Mouse (Mus musculus) frontal cortex, postnatal 14 days (tissue): Measurements from ENCODE around the gene Rims4.

Experiments
- DNase-seq, 2 experiments: peaks; one replicate each; pipeline ENCODE4 v3.0.0; 2022; ENCODE audit warnings: low spot score in 2 of 2

The Rims4 gene

GRCm38 (mm10) chr2:163918317-163919258 is at the start of gene Rims4:
Gene Rims4 (minus strand): TSS chr2:163918683.
- peak in 1 of 2 experiments; percentile 52 for DNase-seq

GRCm38 (mm10) chr2:163965706-163966105 is 47.2 kb upstream of the Rims4 start:
- no peak for DNase-seq

GRCm38 (mm10) chr2:163964606-163965560 is 46.4 kb upstream of the Rims4 start:
- DNase-seq, result no peak

GRCm38 (mm10) chr2:163953622-163954310 is 35.3 kb upstream of the Rims4 start:
- no peak for DNase-seq

GRCm38 (mm10) chr2:163951770-163952169 is 33.3 kb upstream of the Rims4 start:
- DNase-seq, result peak; percentile 29 to 49

GRCm38 (mm10) chr2:163947976-163948375 is 29.5 kb upstream of the Rims4 start:
- DNase-seq, result no peak

GRCm38 (mm10) chr2:163946221-163946620 is 27.7 kb upstream of the Rims4 start:
- no peak for DNase-seq

- DNase-seq, result no peak
Observed at GRCm38 (mm10) chr2:163944511-163944910, 26.0 kb upstream of the Rims4 start.

GRCm38 (mm10) chr2:163943056-163943455 is 24.6 kb upstream of the Rims4 start:
- DNase-seq, result no peak

- DNase-seq, result peak; percentile 28 to 52
Observed at GRCm38 (mm10) chr2:163939522-163939921, 21.0 kb upstream of the Rims4 start.

GRCm38 (mm10) chr2:163932151-163932550 is 13.7 kb upstream of the Rims4 start:
- no peak for DNase-seq

- DNase-seq, result no peak
Observed at GRCm38 (mm10) chr2:163928464-163929200, 10.1 kb upstream of the Rims4 start.

- DNase-seq, result no peak
Observed at GRCm38 (mm10) chr2:163925044-163925443, 6.6 kb upstream of the Rims4 start.

- no peak for DNase-seq
Observed at GRCm38 (mm10) chr2:163924531-163924930, 6.0 kb upstream of the Rims4 start.

GRCm38 (mm10) chr2:163923113-163923512 is 4.6 kb upstream of the Rims4 start:
- DNase-seq, result no peak

- DNase-seq, result no peak
Observed at GRCm38 (mm10) chr2:163919581-163919980, 1.1 kb upstream of the Rims4 start.

GRCm38 (mm10) chr2:163916703-163917102 is 1.8 kb downstream of the Rims4 start:
- DNase-seq, result no peak

- DNase-seq, result no peak
Observed at GRCm38 (mm10) chr2:163915294-163915791, 3.1 kb downstream of the Rims4 start.

- peak; percentile 64 to 70 for DNase-seq
Observed at GRCm38 (mm10) chr2:163914107-163914506, 4.4 kb downstream of the Rims4 start.

- no peak for DNase-seq
Observed at GRCm38 (mm10) chr2:163913704-163914103, 4.8 kb downstream of the Rims4 start.
